Mouse (Mus musculus): ENCODE measurements around the gene Nup35. TPM values are rescaled to one million over a fixed set of nuclear protein-coding genes. Genes with fewer than 3 reads are reported as not detected.

The Nup35 gene
- polyA plus RNA-seq (2014; fragmentation: Illumina TruSeq; extraction: RNeasy Lipid Tissue Mini Kit (QIAGEN cat#74804); ENCODE audit: low replicate concordance): 19.0 TPM

GRCm38 (mm10) chr2:80616854-80617737 lies at the start of gene Nup35, which contains the start of gene Dusp19:
TSS of gene Nup35 (plus strand) at chr2:80617236.
TSS of gene Dusp19 (plus strand) at chr2:80617045.

GRCm38 (mm10) chr2:80581043-80581711 lies 35.9 kb upstream of the Nup35 start, which contains the start of gene Nckap1:
TSS of gene Nckap1 (minus strand) at chr2:80581380.

Other genes starting within 250 kb of the Nup35 start
- gene Frzb, start 169.6 kb upstream of the Nup35 start, polyA plus RNA-seq (2014; fragmentation: Illumina TruSeq; extraction: RNeasy Lipid Tissue Mini Kit (QIAGEN cat#74804); ENCODE audit: low replicate concordance): 1.7 TPM
- gene Nckap1, start 35.9 kb upstream of the Nup35 start, polyA plus RNA-seq (2014; fragmentation: Illumina TruSeq; extraction: RNeasy Lipid Tissue Mini Kit (QIAGEN cat#74804); ENCODE audit: low replicate concordance): 289 TPM
- 14.0 TPM for gene Dusp19, start 191 bp upstream of the Nup35 start, polyA plus RNA-seq (2014; fragmentation: Illumina TruSeq; extraction: RNeasy Lipid Tissue Mini Kit (QIAGEN cat#74804); ENCODE audit: low replicate concordance)

Measured in small intestine, adult 10 weeks (tissue).